17 mouse cellular contexts compared by ENCODE assay signal in genomic region chr2:71424545-71424944, GRCm38 (mm10). TPM values are rescaled to one million over a fixed set of nuclear protein-coding genes. Genes with fewer than 3 reads are reported as not detected.
DNase-seq lines count a peak whose midpoint lies in the region; ATAC-seq and TF ChIP-seq lines count a peak whose summit lies in the region.
"Had no signal": no experiment of that assay in that cellular context is flagged by ENCODE, and none has a peak within 500 bp of the region (broad histone marks: within the 10 kb centered on the region; RNA-seq: fewer than 3 reads in every experiment).

No protein-coding gene starts in this region.

- H3K27ac ChIP-seq in forebrain, embryonic 16.5 days (ENCODE audit: low read length): 0 out of 2 replicates have a peak overlapping the region, but pooled peaks have one; percentile 12
- H3K27ac ChIP-seq in cerebellum, adult 2 months (ENCODE audit: insufficient read depth, low read length): no peak overlapping the region
- no peak overlapping the region for H3K27ac ChIP-seq in midbrain, embryonic 16.5 days (ENCODE audit: low read length)
- H3K27ac ChIP-seq: gastrocnemius, adult 2 months; macrophage; neural tube, embryonic 13.5 days; stomach, postnatal 0 days had no signal

- peaks cover 2% of the 10 kb centered on the region; the same call in 1 of the 2 replicates for H3K36me3 ChIP-seq in forebrain, embryonic 16.5 days (ENCODE audit: control insufficient read depth, insufficient read depth)
- H3K36me3 ChIP-seq in midbrain, embryonic 16.5 days (ENCODE audit: control insufficient read depth, insufficient read depth, low read length): peaks cover 2% of the 10 kb centered on the region; the same call in 1 of the 2 replicates

- ATAC-seq in forebrain, embryonic 16.5 days: no peak
- no peak for ATAC-seq in midbrain, embryonic 16.5 days

- no peaks in the 10 kb centered on the region for H3K9me3 ChIP-seq in forebrain, embryonic 16.5 days (ENCODE audit: control insufficient read depth, low read length)
- H3K9me3 ChIP-seq in midbrain, embryonic 16.5 days (replicated peaks; ENCODE audit: control insufficient read depth, low read length, poor library complexity, severe bottlenecking): no peaks in the 10 kb centered on the region
- H3K9me3 ChIP-seq: G1E; neural tube, embryonic 13.5 days had no signal

- no peak overlapping the region for H3K4me3 ChIP-seq in forebrain, embryonic 16.5 days (replicated peaks; ENCODE audit: low read length)
- H3K4me3 ChIP-seq in cerebellum, adult 2 months (replicated peaks; ENCODE audit: insufficient read depth, low read depth, low read length): no peak overlapping the region
- H3K4me3 ChIP-seq in midbrain, embryonic 16.5 days (ENCODE audit: low read depth, low read length): no peak overlapping the region
- H3K4me3 ChIP-seq: erythroblast, embryonic 14.5 days; gastrocnemius, adult 2 months; neural tube, embryonic 13.5 days had no signal

- no peak overlapping the region for H3K9ac ChIP-seq in forebrain, embryonic 16.5 days (replicated peaks; ENCODE audit: low read depth, low read length)
- no peak overlapping the region for H3K9ac ChIP-seq in midbrain, embryonic 16.5 days (ENCODE audit: low read depth, low read length)
- H3K9ac ChIP-seq: neural tube, embryonic 13.5 days had no signal

- peak; percentile 72 for DNase-seq in heart, adult 11 months
- DNase-seq in heart, postnatal 25 days (ENCODE audit: low spot score): no peak
- peak; percentile 36 to 41 for DNase-seq in heart, postnatal 10 days
- no peak for DNase-seq in cerebellum, adult 2 months
- DNase-seq in lung, postnatal 25 days (ENCODE audit: low spot score): no peak
- no peak for DNase-seq in thymus, postnatal 4 days
- DNase-seq: cerebellum, adult 9-11 months; gastrocnemius, adult 2 months; kidney, adult 9 months; thymus, postnatal 36 days had no signal

- H3K4me1 ChIP-seq in forebrain, embryonic 16.5 days (replicated peaks; ENCODE audit: control insufficient read depth, insufficient read depth, low read length): peaks cover 9% of the 10 kb centered on the region; the same call in 1 of the 2 replicates
- H3K4me1 ChIP-seq in cerebellum, adult 2 months (ENCODE audit: control insufficient read depth, insufficient read depth, low read length): no peaks in the 10 kb centered on the region
- no peaks in the 10 kb centered on the region for H3K4me1 ChIP-seq in midbrain, embryonic 16.5 days (ENCODE audit: control insufficient read depth, insufficient read depth, low read length)
- H3K4me1 ChIP-seq: neural tube, embryonic 13.5 days had no signal

- TF ChIP-seq CTCF in cerebellum, adult 2 months (IDR thresholded peaks at IDR 0.05; ENCODE audit: borderline replicate concordance, insufficient read depth, low read depth, low read length): no peak

- H3K4me2 ChIP-seq in forebrain, embryonic 16.5 days (ENCODE audit: low read length): no peak overlapping the region
- no peak overlapping the region for H3K4me2 ChIP-seq in midbrain, embryonic 16.5 days (ENCODE audit: low read length)
- H3K4me2 ChIP-seq: neural tube, embryonic 13.5 days had no signal

- intact Hi-C loops in heart, postnatal 25 days (cut with DNase I): no loop called here
- intact Hi-C loops in heart, postnatal 10 days (cut with DNase I): no loop called here

- no peak for TF ChIP-seq POLR2A in cerebellum, adult 2 months (IDR thresholded peaks at IDR 0.05; ENCODE audit: borderline replicate concordance, insufficient read depth, low read length)

- WGBS in forebrain, embryonic 16.5 days: 43% methylated on average over 4 of the region's 4 CpGs
- WGBS in cerebellum, adult 2 months: 88% methylated on average over 4 of the region's 4 CpGs
- WGBS in midbrain, embryonic 16.5 days: 76% methylated on average over 4 of the region's 4 CpGs

- no peaks in the 10 kb centered on the region for H3K27me3 ChIP-seq in forebrain, embryonic 16.5 days (replicated peaks; ENCODE audit: control insufficient read depth, insufficient read depth, low read length)
- no peaks in the 10 kb centered on the region for H3K27me3 ChIP-seq in cerebellum, adult 2 months (ENCODE audit: control insufficient read depth, insufficient read depth, low read length)
- no peaks in the 10 kb centered on the region for H3K27me3 ChIP-seq in midbrain, embryonic 16.5 days (ENCODE audit: control insufficient read depth, insufficient read depth, low read depth, low read length)
- H3K27me3 ChIP-seq: neural tube, embryonic 13.5 days had no signal

RNA-seq across cellular contexts. Expression of gene Metap1d, which starts 28.5 kb away (rescaled TPM):
- total RNA-seq in heart, postnatal 25 days (2021): 10 to 100 TPM; 45.8 to 47.9 TPM
- 42.0 and 46.3 TPM in 2 replicates for polyA plus RNA-seq in forebrain, embryonic 16.5 days (2015; fragmentation: Nextera tagmentation; extraction: Ambion mirVana)
- 10 to 100 TPM; 37.3 to 38.4 TPM for total RNA-seq in heart, postnatal 10 days (2021)
- polyA plus RNA-seq in cerebellum, adult 2 months (2012; rRNA removed): 56.1 and 58.4 TPM in 2 replicates
- 30.1 and 33.0 TPM in 2 replicates for polyA plus RNA-seq in midbrain, embryonic 16.5 days (2015; fragmentation: Nextera tagmentation; extraction: Ambion mirVana)

RNA-seq across cellular contexts. Expression of gene Hat1, which starts 35.8 kb away (rescaled TPM):
- total RNA-seq in heart, postnatal 25 days (2021): 10 to 100 TPM; 26.6 to 29.6 TPM
- 72.8 and 78.8 TPM in 2 replicates for polyA plus RNA-seq in forebrain, embryonic 16.5 days (2015; fragmentation: Nextera tagmentation; extraction: Ambion mirVana)
- 10 to 100 TPM; 40.7 to 48.3 TPM for total RNA-seq in heart, postnatal 10 days (2021)
- polyA plus RNA-seq in cerebellum, adult 2 months (2012; rRNA removed): 23.5 and 24.0 TPM in 2 replicates
- polyA plus RNA-seq in midbrain, embryonic 16.5 days (2015; fragmentation: Nextera tagmentation; extraction: Ambion mirVana): 38.1 and 45.0 TPM in 2 replicates

RNA-seq across cellular contexts. Expression of gene Slc25a12, which starts 57.0 kb away (rescaled TPM):
- total RNA-seq in heart, postnatal 25 days (2021): 100 to 1,000 TPM; 264 to 279 TPM
- 79.6 and 86.7 TPM in 2 replicates for polyA plus RNA-seq in forebrain, embryonic 16.5 days (2015; fragmentation: Nextera tagmentation; extraction: Ambion mirVana)
- total RNA-seq in heart, postnatal 10 days (2021): 100 to 1,000 TPM; 213 to 220 TPM
- polyA plus RNA-seq in cerebellum, adult 2 months (2012; rRNA removed): 135 and 139 TPM in 2 replicates
- polyA plus RNA-seq in midbrain, embryonic 16.5 days (2015; fragmentation: Nextera tagmentation; extraction: Ambion mirVana): 114 and 117 TPM in 2 replicates

Comparison
In these comparisons a context has a peak if more than half of its experiments do, and no peak if none do; other contexts are left out.
1. DNase-seq: peak in heart, adult 11 months (single experiment) and heart, postnatal 10 days (2 of 2); none in heart, postnatal 25 days (single experiment), cerebellum, adult 2 months (0 of 2), lung, postnatal 25 days (single experiment) and thymus, postnatal 4 days (single experiment).